Comparison of ENCODE assay signal across 16 mouse cellular contexts in the genomic region with DNA sequence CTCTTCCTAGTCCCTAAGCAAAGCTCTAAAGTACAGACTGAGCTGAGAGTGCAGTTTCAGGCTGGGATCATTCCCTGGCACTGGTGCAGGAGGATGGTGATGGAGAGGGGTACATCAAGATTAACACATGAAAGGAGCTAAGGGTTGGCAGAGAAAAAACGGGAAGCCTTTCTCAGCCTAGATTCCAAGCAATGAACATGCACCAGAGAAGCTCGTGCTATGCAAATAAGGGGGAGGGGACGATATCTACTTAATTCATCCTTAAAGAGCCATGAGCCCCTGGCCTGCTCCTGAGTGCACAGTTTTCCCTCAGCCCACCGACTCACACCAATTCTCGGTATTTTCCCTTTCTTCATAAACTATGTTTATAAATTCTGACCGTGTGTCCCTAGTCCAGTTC.
"Had no signal": no experiment of that assay in that cellular context is flagged by ENCODE, and none has a peak within 500 bp of the region (broad histone marks: within the 10 kb centered on the region; RNA-seq: fewer than 3 reads in every experiment).

No protein-coding gene starts in this region.

- H3K4me1 ChIP-seq: kidney, embryonic 15.5 days; liver, embryonic 13.5 days; neural tube, embryonic 12.5 days; neural tube, embryonic 15.5 days; stomach, embryonic 15.5 days had no signal

- H3K27ac ChIP-seq: kidney, embryonic 15.5 days; left cerebral cortex, adult 2 months; liver, embryonic 13.5 days; macrophage; neural tube, embryonic 12.5 days; neural tube, embryonic 15.5 days; stomach, embryonic 15.5 days had no signal

- H3K9me3 ChIP-seq: kidney, embryonic 15.5 days; liver, embryonic 13.5 days; neural tube, embryonic 12.5 days; neural tube, embryonic 15.5 days; stomach, embryonic 15.5 days had no signal

- H3K9ac ChIP-seq: kidney, embryonic 15.5 days; liver, embryonic 13.5 days; neural tube, embryonic 12.5 days; neural tube, embryonic 15.5 days; stomach, embryonic 15.5 days had no signal

- H3K27me3 ChIP-seq: kidney, embryonic 15.5 days; liver, embryonic 13.5 days; neural tube, embryonic 12.5 days; neural tube, embryonic 15.5 days; stomach, embryonic 15.5 days had no signal

- H3K36me3 ChIP-seq: kidney, embryonic 15.5 days; liver, embryonic 13.5 days; neural tube, embryonic 12.5 days; neural tube, embryonic 15.5 days; stomach, embryonic 15.5 days had no signal

- DNase-seq: kidney, adult 11 months; kidney, adult 8-10 months; kidney, postnatal 10 days; kidney, postnatal 36 days; layer of hippocampus, postnatal 36 days; liver, embryonic 13.5 days; right cerebral cortex, adult 18-20 months; right cerebral cortex, postnatal 14 days; spleen, adult 18-20 months; thymus, postnatal 25 days had no signal

- H3K4me2 ChIP-seq: kidney, embryonic 15.5 days; liver, embryonic 13.5 days; neural tube, embryonic 12.5 days; neural tube, embryonic 15.5 days; stomach, embryonic 15.5 days had no signal

- H3K4me3 ChIP-seq: kidney, embryonic 15.5 days; left cerebral cortex, adult 2 months; liver, embryonic 13.5 days; neural tube, embryonic 12.5 days; neural tube, embryonic 15.5 days; stomach, embryonic 15.5 days had no signal
